Mouse (Mus musculus) 3134 (cell line): ENCODE measurements around the gene Ccdc186.

Experiments used
- DNase-seq: peaks from one replicate; pipeline ENCODE4 v3.0.0-alpha.2; 2011; ENCODE audit warnings: low spot score; ENCODE audit not compliant: insufficient read length; ENCODE audit errors: extremely low read depth

Ccdc186 gene

GRCm38 (mm10) chr19:56821798-56822447 lies at the start of gene Ccdc186:
TSS of gene Ccdc186 (minus strand) at chr19:56822190.
- peak; percentile 97 for DNase-seq

GRCm38 (mm10) chr19:56867701-56868100 lies 45.7 kb upstream of the Ccdc186 start:
- no peak for DNase-seq

- DNase-seq = peak; percentile 27
Measured at GRCm38 (mm10) chr19:56856455-56856854, 34.5 kb upstream of the Ccdc186 start.

GRCm38 (mm10) chr19:56852590-56852989 lies 30.6 kb upstream of the Ccdc186 start:
- DNase-seq = no peak

GRCm38 (mm10) chr19:56842974-56843373 lies 21.0 kb upstream of the Ccdc186 start:
- no peak for DNase-seq

GRCm38 (mm10) chr19:56838942-56839706 lies 17.1 kb upstream of the Ccdc186 start:
- DNase-seq = no peak

GRCm38 (mm10) chr19:56835340-56835739 lies 13.3 kb upstream of the Ccdc186 start:
- DNase-seq = no peak

GRCm38 (mm10) chr19:56830163-56830562 lies 8.2 kb upstream of the Ccdc186 start:
- DNase-seq = no peak

GRCm38 (mm10) chr19:56829267-56829666 lies 7.3 kb upstream of the Ccdc186 start:
- no peak for DNase-seq

GRCm38 (mm10) chr19:56828305-56828704 lies 6.3 kb upstream of the Ccdc186 start:
- no peak for DNase-seq

GRCm38 (mm10) chr19:56826047-56826631 lies 4.1 kb upstream of the Ccdc186 start, which contains the start of gene Tdrd1:
TSS of gene Tdrd1 (plus strand) at chr19:56826209.
- no peak for DNase-seq

- no peak for DNase-seq
Measured at GRCm38 (mm10) chr19:56822448-56822836, 452 bp upstream of the Ccdc186 start.

- no peak for DNase-seq
Measured at GRCm38 (mm10) chr19:56821040-56821797, 771 bp downstream of the Ccdc186 start.

GRCm38 (mm10) chr19:56817851-56818526 lies 4.0 kb downstream of the Ccdc186 start:
- no peak for DNase-seq

- no peak for DNase-seq
Measured at GRCm38 (mm10) chr19:56813360-56813759, 8.6 kb downstream of the Ccdc186 start.

GRCm38 (mm10) chr19:56811590-56811989 lies 10.4 kb downstream of the Ccdc186 start:
- DNase-seq = peak; percentile 36

- no peak for DNase-seq
Measured at GRCm38 (mm10) chr19:56810641-56811146, 11.3 kb downstream of the Ccdc186 start.

GRCm38 (mm10) chr19:56808771-56809170 lies 13.2 kb downstream of the Ccdc186 start:
- DNase-seq = peak; percentile 21

- DNase-seq = no peak
Measured at GRCm38 (mm10) chr19:56807122-56807521, 14.9 kb downstream of the Ccdc186 start.

- DNase-seq = no peak
Measured at GRCm38 (mm10) chr19:56805366-56805765, 16.6 kb downstream of the Ccdc186 start.
